Mouse (Mus musculus) E14TG2a.4 (cell line): ENCODE data around the gene Gpr3.

ENCODE experiments used
- CTCF ChIP-seq: conservative IDR thresholded peaks from 2 replicates; pipeline ENCODE4 v1.5.1; 2014; ENCODE audit warnings: low read length
- POU5F1 ChIP-seq: IDR thresholded peaks from 2 replicates; pipeline ENCODE4 v1.6.1; 2014; ENCODE audit warnings: low read length, borderline replicate concordance

DNA sequence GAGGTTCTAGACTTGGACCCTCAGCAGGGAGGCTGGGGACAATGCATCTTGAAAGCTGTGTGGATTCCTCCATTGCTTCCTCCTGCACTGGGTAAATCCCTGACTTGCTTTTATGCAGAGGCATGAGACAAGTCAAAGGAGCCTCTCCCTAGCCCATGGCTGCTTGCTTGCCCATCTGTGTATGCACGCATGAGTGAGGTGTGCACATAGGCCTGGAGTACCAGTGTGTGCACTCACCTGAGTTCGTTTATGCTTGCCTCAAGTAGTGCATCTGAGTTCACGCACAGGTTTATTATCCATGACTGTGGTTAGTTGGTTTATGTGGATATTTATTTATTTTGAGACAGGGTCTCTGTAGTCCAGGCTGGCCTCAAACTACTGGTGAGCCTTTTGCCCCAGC is 10.1 kb downstream of the Gpr3 start:
- TF ChIP-seq CTCF (no peak), POU5F1 (no peak)
